ENCODE assay signal across 15 mouse cellular contexts in the genomic region with DNA sequence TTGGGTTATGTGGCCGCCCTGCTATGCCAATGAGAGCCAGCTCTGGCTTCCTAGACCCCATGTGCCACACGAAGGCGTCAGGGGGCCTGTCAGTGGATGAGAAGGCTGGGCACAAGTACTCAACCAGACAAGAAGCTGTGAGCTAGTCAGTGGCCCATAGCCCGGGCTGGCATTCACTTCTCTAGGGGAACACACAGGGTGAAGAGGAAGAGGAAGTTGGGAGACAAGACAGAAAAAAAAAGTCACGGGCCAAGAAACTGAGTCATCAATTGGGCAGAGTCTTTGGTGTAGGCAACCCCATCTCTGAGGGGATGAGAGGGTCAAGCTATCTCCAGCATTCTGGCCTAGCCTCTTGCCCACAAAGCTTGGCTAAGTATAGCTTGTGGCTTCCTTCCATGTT.
DNase-seq lines count a peak whose midpoint lies in the region; ATAC-seq and TF ChIP-seq lines count a peak whose summit lies in the region.
"Had no signal": no experiment of that assay in that cellular context is flagged by ENCODE, and none has a peak within 500 bp of the region (broad histone marks: within the 10 kb centered on the region; RNA-seq: fewer than 3 reads in every experiment).

No protein-coding gene starts in this region.

- H3K9ac ChIP-seq in limb, embryonic 13.5 days, result no peak overlapping the region
- H3K9ac ChIP-seq: stomach, embryonic 15.5 days had no signal

- no peak for ATAC-seq in limb, embryonic 13.5 days (ENCODE audit: low FRiP score, low read depth)

- H3K27ac ChIP-seq in limb, embryonic 13.5 days, result no peak overlapping the region; the same call in 1 of the 2 replicates
- no peak overlapping the region for H3K27ac ChIP-seq in limb, embryonic 10.5 days
- no peak overlapping the region for H3K27ac ChIP-seq in thymus, adult 2 months (ENCODE audit: control insufficient read depth, insufficient read depth, low read length)
- H3K27ac ChIP-seq: stomach, embryonic 15.5 days had no signal

- H3K4me1 ChIP-seq in limb, embryonic 13.5 days, result peaks cover 40% of the 10 kb centered on the region
- H3K4me1 ChIP-seq in limb, embryonic 10.5 days, result peaks cover 41% of the 10 kb centered on the region
- peaks cover 21% of the 10 kb centered on the region for H3K4me1 ChIP-seq in megakaryocyte, embryonic 14.5 days
- H3K4me1 ChIP-seq in thymus, adult 2 months (replicated peaks; ENCODE audit: control insufficient read depth, insufficient read depth, low read length), result peaks cover 9% of the 10 kb centered on the region; the same call in 1 of the 2 replicates

- no peak overlapping the region for H3K4me3 ChIP-seq in limb, embryonic 13.5 days
- no peak overlapping the region for H3K4me3 ChIP-seq in limb, embryonic 10.5 days
- H3K4me3 ChIP-seq in megakaryocyte, embryonic 14.5 days (replicated peaks), result peak overlapping the region; percentile 70
- H3K4me3 ChIP-seq in thymus, adult 2 months (ENCODE audit: control insufficient read depth, insufficient read depth, low read length), result no peak overlapping the region
- H3K4me3 ChIP-seq: erythroblast, embryonic 14.5 days; myocyte; stomach, embryonic 15.5 days had no signal

- 0 out of 2 replicates have a peak overlapping the region, but pooled peaks have one; percentile 17 for H3K4me2 ChIP-seq in limb, embryonic 13.5 days (replicated peaks)
- H3K4me2 ChIP-seq: stomach, embryonic 15.5 days had no signal

- 0 out of 2 replicates have a peak, but pooled peaks cover 1% of the 10 kb centered on the region for H3K27me3 ChIP-seq in limb, embryonic 13.5 days
- peaks cover 70% of the 10 kb centered on the region for H3K27me3 ChIP-seq in limb, embryonic 10.5 days (ENCODE audit: low read depth, poor library complexity, severe bottlenecking)
- peaks cover 43% of the 10 kb centered on the region for H3K27me3 ChIP-seq in megakaryocyte, embryonic 14.5 days (replicated peaks)
- H3K27me3 ChIP-seq in thymus, adult 2 months (ENCODE audit: control insufficient read depth, insufficient read depth, low read length), result no peaks in the 10 kb centered on the region
- H3K27me3 ChIP-seq: stomach, embryonic 15.5 days had no signal

- WGBS in limb, embryonic 13.5 days, result 78% methylated on average over 5 of the region's 5 CpGs
- 90% methylated on average over 5 of the region's 5 CpGs for WGBS in limb, embryonic 10.5 days
- 35% methylated on average over 5 of the region's 5 CpGs for WGBS in thymus, adult 2 months

- no peaks in the 10 kb centered on the region for H3K36me3 ChIP-seq in limb, embryonic 13.5 days
- H3K36me3 ChIP-seq in limb, embryonic 10.5 days, result no peaks in the 10 kb centered on the region
- no peaks in the 10 kb centered on the region for H3K36me3 ChIP-seq in megakaryocyte, embryonic 14.5 days (replicated peaks; ENCODE audit: low read length)
- no peaks in the 10 kb centered on the region for H3K36me3 ChIP-seq in thymus, adult 2 months (ENCODE audit: control insufficient read depth, insufficient read depth, low read length)
- H3K36me3 ChIP-seq: stomach, embryonic 15.5 days had no signal

- TF ChIP-seq POLR2A in thymus, adult 2 months (IDR thresholded peaks at IDR 0.05; ENCODE audit: control insufficient read depth, extremely low read depth, insufficient read depth, low read length, poor library complexity), result no peak

- no peak for TF ChIP-seq CTCF in thymus, adult 2 months (IDR thresholded peaks at IDR 0.05; ENCODE audit: borderline replicate concordance, control insufficient read depth, extremely low read depth, insufficient read depth, low read length, poor library complexity)

- DNase-seq in limb, embryonic 10.5 days (ENCODE audit: low spot score), result no peak
- peak; percentile 40 to 53 for DNase-seq in B cell, adult 2 months
- peak; percentile 13 for DNase-seq in brain, adult 2 months (ENCODE audit: low read depth, low spot score)
- no peak for DNase-seq in cerebellum, adult 18-20 months
- no peak for DNase-seq in kidney, postnatal 10 days
- DNase-seq in thymus, adult 2 months, result no peak
- DNase-seq: adrenal gland, postnatal 10 days; cerebellum, postnatal 25 days; kidney, adult 9 months; layer of hippocampus, postnatal 36 days had no signal

- H3K9me3 ChIP-seq in limb, embryonic 13.5 days, result no peaks in the 10 kb centered on the region
- H3K9me3 ChIP-seq in limb, embryonic 10.5 days (replicated peaks), result no peaks in the 10 kb centered on the region
- H3K9me3 ChIP-seq in megakaryocyte, embryonic 14.5 days, result no peaks in the 10 kb centered on the region
- H3K9me3 ChIP-seq: stomach, embryonic 15.5 days had no signal

Comparison
In these comparisons a context has a peak if more than half of its experiments do, and no peak if none do; other contexts are left out.
1. DNase-seq: peak in B cell, adult 2 months (2 of 2) and brain, adult 2 months (single experiment); none in limb, embryonic 10.5 days (single experiment), cerebellum, adult 18-20 months (0 of 2), kidney, postnatal 10 days (single experiment) and thymus, adult 2 months (single experiment).